Mouse (Mus musculus) CD4-positive helper T cell, adult 2 months (primary cell): ENCODE measurements at regions not wholly inside any gene's neighbourhood (a gene's known extent, or its start where the extent isn't known, plus 50 kb on each side); places are given as distances from the start of the nearest gene placed in this dataset.
A peak's percentile ranks its signal among the peaks of the same experiment; 100 is the strongest.

Experiments
- DNase-seq: peaks from one replicate; pipeline ENCODE4 v3.0.0-alpha.2; 2012; ENCODE audit warnings: low read depth, missing footprints, low spot score

DNA sequence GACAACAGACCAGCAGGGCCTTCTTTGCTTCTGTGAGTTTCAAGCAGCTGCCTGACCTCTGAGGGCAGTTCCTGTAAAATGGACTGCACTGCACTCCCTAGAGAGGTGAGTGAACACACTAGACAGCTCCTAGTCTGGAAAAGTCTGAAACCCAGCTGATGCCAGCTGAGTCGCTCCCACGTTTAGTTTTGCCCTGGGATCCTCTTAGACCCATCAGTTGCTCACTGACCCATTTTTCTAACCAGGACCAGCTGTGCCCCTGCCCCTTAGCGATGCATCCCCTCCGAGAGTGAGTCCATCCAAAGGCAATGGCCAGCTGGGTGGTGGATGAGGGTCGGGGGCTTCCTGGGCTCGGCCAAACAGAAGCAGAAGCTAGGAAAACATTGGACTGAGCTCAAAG, 62.2 kb upstream of the Top1 start:
- DNase-seq, result no peak

- DNase-seq, result no peak
These were observed 61.1 kb upstream of the Top1 start for GRCm38 (mm10) chr2:160584568-160584967.

DNA sequence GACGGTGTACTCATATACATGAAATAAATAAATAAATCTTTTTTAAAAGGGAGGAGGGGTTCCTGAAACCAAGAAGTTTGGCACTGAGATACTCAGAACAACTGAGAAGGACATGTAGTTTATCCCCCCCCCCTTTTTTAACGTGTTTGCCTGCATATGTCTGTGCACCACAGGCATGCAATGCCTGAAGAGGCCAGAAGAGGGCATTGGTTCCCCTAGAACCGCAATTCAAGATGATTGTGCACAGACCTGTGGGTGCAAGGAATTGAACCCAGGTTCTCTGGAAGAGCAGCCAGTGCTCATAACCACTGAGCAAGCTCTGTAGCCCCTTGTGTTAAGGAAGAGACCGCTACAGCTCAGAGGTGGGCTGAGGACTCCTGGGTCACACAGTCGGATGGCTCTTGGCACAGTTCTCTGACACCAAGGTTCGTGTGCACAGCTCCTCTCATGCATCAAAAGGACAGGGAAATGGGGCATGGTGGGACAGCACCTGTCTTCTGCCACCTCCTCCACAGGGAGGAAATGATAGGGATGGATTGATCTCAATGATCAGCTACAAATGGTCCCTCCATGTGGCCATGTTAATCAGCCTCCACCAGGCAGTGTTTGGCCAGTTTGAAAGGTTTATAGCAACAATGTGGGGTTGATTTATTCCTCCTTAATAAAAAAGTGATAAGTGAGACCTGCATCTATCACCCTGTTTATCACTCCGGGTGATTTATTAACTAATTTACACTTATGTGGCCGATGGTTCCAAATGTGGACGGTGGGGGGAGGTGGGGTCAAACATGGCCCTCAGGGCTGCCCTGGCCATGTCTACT, 58.5 kb upstream of the Top1 start:
- DNase-seq, result no peak

DNA sequence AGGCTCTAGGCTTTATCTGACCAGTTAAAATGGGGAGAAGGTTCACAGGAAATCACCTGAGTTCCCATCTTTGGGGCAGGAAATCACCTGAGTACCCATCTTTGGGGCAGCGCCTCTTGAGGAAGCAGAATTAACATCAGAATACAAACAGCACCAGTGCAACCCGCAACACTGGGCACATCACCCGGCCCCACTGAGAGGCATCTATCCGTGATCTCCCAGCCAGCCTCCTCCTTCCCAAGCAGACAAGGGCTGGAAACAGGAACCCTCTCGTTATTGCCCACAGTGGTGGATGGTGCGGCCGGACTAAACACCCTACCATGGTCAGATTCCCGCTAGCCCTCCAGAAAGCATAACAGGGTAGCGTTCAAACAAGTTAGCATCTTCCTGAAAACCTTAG, 57.3 kb upstream of the Top1 start:
- DNase-seq, result no peak

GRCm38 (mm10) chr2:160590209-160590910, 55.3 kb upstream of the Top1 start:
- no peak for DNase-seq

- DNase-seq, result no peak
These were observed 54.1 kb upstream of the Top1 start for GRCm38 (mm10) chr2:160591446-160592180.

GRCm38 (mm10) chr2:160593035-160593434, 52.7 kb upstream of the Top1 start:
- DNase-seq, result peak; percentile 64
